Mouse (Mus musculus) myocyte (in vitro differentiated cells): ENCODE measurements around the gene Gng10.

Experiments used
- E2F4 ChIP-seq: IDR thresholded peaks from one replicate; pipeline ENCODE4 v1.6.1; 2011; ENCODE audit warnings: mild to moderate bottlenecking, control low read depth, moderate library complexity; ENCODE audit not compliant: insufficient read depth
- MYOG ChIP-seq, 3 experiments: IDR thresholded peaks; one replicate each; pipeline ENCODE4 v1.6.1; 2011; ENCODE audit warnings: control low read depth in 2 of 3, low read depth in 2 of 3, mild to moderate bottlenecking in 2 of 3; ENCODE audit not compliant: insufficient read length in 2 of 3, control insufficient read depth in 1 of 3, insufficient read depth in 1 of 3
- POLR2A ChIP-seq: IDR thresholded peaks from one replicate; pipeline ENCODE4 v1.6.1; 2011; ENCODE audit warnings: low read depth, mild to moderate bottlenecking, control low read depth, moderate library complexity; ENCODE audit not compliant: insufficient read length
- POLR2AphosphoS2 ChIP-seq: IDR thresholded peaks from one replicate; pipeline ENCODE4 v1.6.1; 2011; ENCODE audit warnings: low read depth, control low read depth; ENCODE audit not compliant: insufficient read length
- TCF3 ChIP-seq: IDR thresholded peaks from one replicate; pipeline ENCODE4 v1.6.1; 2011; ENCODE audit warnings: low read depth, control low read depth; ENCODE audit not compliant: insufficient read length
- USF1 ChIP-seq: IDR thresholded peaks from one replicate; pipeline ENCODE4 v1.6.1; 2011; ENCODE audit warnings: low read depth, mild to moderate bottlenecking, control low read depth, moderate library complexity

DNA sequence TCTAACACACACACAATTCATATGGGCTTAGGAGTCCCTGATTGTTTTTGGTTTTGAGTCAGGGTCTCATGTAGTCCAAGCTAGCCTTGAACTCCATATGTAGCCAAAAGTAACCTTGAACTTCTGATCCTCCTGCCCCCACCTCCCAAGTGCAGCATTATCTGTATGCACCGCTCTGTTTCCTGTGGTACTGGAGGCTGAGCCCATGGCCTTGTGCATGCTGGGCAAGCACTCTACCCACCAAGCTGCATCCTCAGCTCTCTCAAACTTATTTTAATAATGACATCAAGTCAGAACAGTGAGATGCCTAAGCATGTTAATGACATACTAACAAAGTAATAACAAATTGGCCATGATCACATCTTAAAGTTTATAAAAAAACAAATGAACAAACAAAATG, 16.2 kb downstream of the Gng10 start:
- TF ChIP-seq USF1 (no peak), TCF3 (no peak), E2F4 (no peak), POLR2AphosphoS2 (no peak), MYOG (IDR thresholded peaks at IDR 0.05; ENCODE audit: control insufficient read depth in 1 of 3, insufficient read depth in 1 of 3, insufficient read length in 2 of 3, low read depth in 2 of 3) (no peak), POLR2A (no peak)
